Mouse (Mus musculus) induced T-regulatory cell, adult 2 months (primary cell): ENCODE measurements around the gene Ostm1.

ENCODE experiments used
- DNase-seq: peaks from one replicate; pipeline ENCODE4 v3.0.0-alpha.2; 2012; ENCODE audit warnings: low read depth

The Ostm1 gene

GRCm38 (mm10) chr10:42583157-42583872 is at the start of gene Ostm1, which contains the start of gene Nr2e1:
Gene Ostm1 (plus strand): TSS chr10:42583822.
Gene Nr2e1 (minus strand): TSS chr10:42583632.
- DNase-seq, result no peak

- DNase-seq, result no peak
These were observed 49.7 kb upstream of the Ostm1 start for GRCm38 (mm10) chr10:42533836-42534453.

- DNase-seq, result no peak
These were observed 45.9 kb upstream of the Ostm1 start for GRCm38 (mm10) chr10:42537571-42538316.

GRCm38 (mm10) chr10:42545707-42546503 is 37.7 kb upstream of the Ostm1 start:
- no peak for DNase-seq

- DNase-seq, result no peak
These were observed 37.1 kb upstream of the Ostm1 start for GRCm38 (mm10) chr10:42546507-42546906.

GRCm38 (mm10) chr10:42559581-42560200 is 23.9 kb upstream of the Ostm1 start:
- DNase-seq, result no peak

- peak; percentile 19 for DNase-seq
These were observed 21.4 kb upstream of the Ostm1 start for GRCm38 (mm10) chr10:42562272-42562671.

- no peak for DNase-seq
These were observed 11.1 kb upstream of the Ostm1 start for GRCm38 (mm10) chr10:42572567-42572966.

GRCm38 (mm10) chr10:42572971-42573370 is 10.7 kb upstream of the Ostm1 start:
- DNase-seq, result no peak

GRCm38 (mm10) chr10:42574639-42575038 is 9.0 kb upstream of the Ostm1 start:
- no peak for DNase-seq

GRCm38 (mm10) chr10:42577525-42578280 is 5.9 kb upstream of the Ostm1 start:
- DNase-seq, result no peak

GRCm38 (mm10) chr10:42578281-42578675 is 5.3 kb upstream of the Ostm1 start:
- DNase-seq, result no peak

- no peak for DNase-seq
These were observed 4.7 kb upstream of the Ostm1 start for GRCm38 (mm10) chr10:42578698-42579474.

- no peak for DNase-seq
These were observed 4.0 kb upstream of the Ostm1 start for GRCm38 (mm10) chr10:42579475-42580130.

GRCm38 (mm10) chr10:42580131-42580950 is 3.3 kb upstream of the Ostm1 start:
- no peak for DNase-seq

GRCm38 (mm10) chr10:42580951-42581277 is 2.7 kb upstream of the Ostm1 start:
- no peak for DNase-seq

GRCm38 (mm10) chr10:42581694-42582565 is 1.7 kb upstream of the Ostm1 start:
- DNase-seq, result no peak
